Mouse (Mus musculus): ENCODE measurements at regions not wholly inside any gene's neighbourhood (a gene's known extent, or its start where the extent isn't known, plus 50 kb on each side); places are given as distances from the start of the nearest gene placed in this dataset.
"Not testable (repeated sequence)": the region's sequence is repeated elsewhere in the genome, so short reads cannot be mapped to it uniquely, and the experiment has no call there.

- DNase-seq (ENCODE audit: low spot score in 2 of 2), result no peak
Observed at GRCm38 (mm10) chr3:18743474-18743873, 795.3 kb downstream of the Cypt12 start.

GRCm38 (mm10) chr3:18744216-18744615 is 796.0 kb downstream of the Cypt12 start:
- DNase-seq (ENCODE audit: low spot score in 2 of 2), result no peak

GRCm38 (mm10) chr3:18746206-18746605 is 798.0 kb downstream of the Cypt12 start:
- no peak for DNase-seq (ENCODE audit: low spot score in 2 of 2)

GRCm38 (mm10) chr3:18746898-18747297 is 798.7 kb downstream of the Cypt12 start:
- no peak for DNase-seq (ENCODE audit: low spot score in 2 of 2)

- DNase-seq (ENCODE audit: low spot score in 2 of 2), result no peak
Observed at GRCm38 (mm10) chr3:18751660-18752259, 803.5 kb downstream of the Cypt12 start.

- DNase-seq (ENCODE audit: low spot score in 2 of 2), result no peak
Observed at GRCm38 (mm10) chr3:18764301-18765078, 816.3 kb downstream of the Cypt12 start.

GRCm38 (mm10) chr3:18778481-18778880 is 830.3 kb downstream of the Cypt12 start:
- no peak for DNase-seq (ENCODE audit: low spot score in 2 of 2)

- DNase-seq (ENCODE audit: low spot score in 2 of 2), result no peak
Observed at GRCm38 (mm10) chr3:18787531-18788176, 839.4 kb downstream of the Cypt12 start.

- DNase-seq (ENCODE audit: low spot score in 2 of 2), result no peak
Observed at GRCm38 (mm10) chr3:18802794-18803193, 825.7 kb downstream of the 1700064H15Rik start.

- not testable (repeated sequence) for DNase-seq (ENCODE audit: low spot score in 2 of 2)
Observed at GRCm38 (mm10) chr3:18828788-18829320, 799.6 kb downstream of the 1700064H15Rik start.

- no peak for DNase-seq (ENCODE audit: low spot score in 2 of 2)
Observed at GRCm38 (mm10) chr3:18868117-18868739, 760.2 kb downstream of the 1700064H15Rik start.

- no peak for DNase-seq (ENCODE audit: low spot score in 2 of 2)
Observed at GRCm38 (mm10) chr3:18868758-18869157, 759.7 kb downstream of the 1700064H15Rik start.

GRCm38 (mm10) chr3:18877060-18877459 is 751.4 kb downstream of the 1700064H15Rik start:
- DNase-seq (ENCODE audit: low spot score in 2 of 2), result no peak

GRCm38 (mm10) chr3:18877572-18877971 is 750.9 kb downstream of the 1700064H15Rik start:
- no peak for DNase-seq (ENCODE audit: low spot score in 2 of 2)

GRCm38 (mm10) chr3:18881186-18881585 is 747.3 kb downstream of the 1700064H15Rik start:
- DNase-seq (ENCODE audit: low spot score in 2 of 2), result no peak

- DNase-seq (ENCODE audit: low spot score in 2 of 2), result no peak
Observed at GRCm38 (mm10) chr3:18892813-18893212, 735.7 kb downstream of the 1700064H15Rik start.

- DNase-seq (ENCODE audit: low spot score in 2 of 2), result no peak
Observed at GRCm38 (mm10) chr3:18905769-18906168, 722.7 kb downstream of the 1700064H15Rik start.

- no peak for DNase-seq (ENCODE audit: low spot score in 2 of 2)
Observed at GRCm38 (mm10) chr3:18906210-18906609, 722.3 kb downstream of the 1700064H15Rik start.

GRCm38 (mm10) chr3:18908737-18909136 is 719.7 kb downstream of the 1700064H15Rik start:
- no peak for DNase-seq (ENCODE audit: low spot score in 2 of 2)

- DNase-seq (ENCODE audit: low spot score in 2 of 2), result no peak
Observed at GRCm38 (mm10) chr3:18928401-18929104, 699.9 kb downstream of the 1700064H15Rik start.

GRCm38 (mm10) chr3:18929105-18929492 is 699.4 kb downstream of the 1700064H15Rik start:
- DNase-seq (ENCODE audit: low spot score in 2 of 2), result no peak
